Mouse (Mus musculus) common myeloid progenitor, adult 5-6 weeks (primary cell): ENCODE measurements around the gene Gm11549. TPM values are rescaled to one million over a fixed set of nuclear protein-coding genes. Genes with fewer than 3 reads are reported as not detected.

ENCODE experiments used
- ATAC-seq: replicated peaks from 2 replicates; pipeline ENCODE4 v1.8.0; 2016; ENCODE audit warnings: low read depth, mild to moderate bottlenecking, moderate TSS enrichment, inconsistent platforms; ENCODE audit not compliant: poor library complexity, severe bottlenecking
- total RNA-seq: library from RNA; stranded (forward); fragments of 200-1000, 187-1606 nt; gene quantifications from 2 replicates; pipeline ENCODE4 v1.2.3, GENCODE M21; 2017

Gene Gm11549
- total RNA-seq, 1 experiment from 2014 or later: not detected

DNA sequence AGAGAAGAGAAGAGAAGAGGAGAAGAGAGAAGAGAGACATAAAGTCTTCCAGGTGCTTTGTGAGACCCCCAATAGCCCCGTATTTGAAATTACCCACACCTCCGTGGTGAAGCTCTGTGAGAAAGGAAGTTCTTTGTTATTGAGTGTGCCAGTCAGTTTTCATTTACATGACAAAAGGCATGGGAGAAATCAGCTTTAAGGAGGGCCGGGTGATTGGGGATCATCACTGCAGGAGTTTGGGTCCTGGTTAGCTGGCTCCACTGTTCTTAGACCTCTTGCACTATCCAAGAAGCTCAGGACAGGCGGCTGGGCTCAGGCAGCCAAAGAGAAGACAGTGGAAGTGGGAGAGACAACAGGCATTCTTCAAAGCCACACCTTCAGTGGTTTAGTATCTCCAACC, 524 bp upstream of the Gm11549 start:
- ATAC-seq: no peak

DNA sequence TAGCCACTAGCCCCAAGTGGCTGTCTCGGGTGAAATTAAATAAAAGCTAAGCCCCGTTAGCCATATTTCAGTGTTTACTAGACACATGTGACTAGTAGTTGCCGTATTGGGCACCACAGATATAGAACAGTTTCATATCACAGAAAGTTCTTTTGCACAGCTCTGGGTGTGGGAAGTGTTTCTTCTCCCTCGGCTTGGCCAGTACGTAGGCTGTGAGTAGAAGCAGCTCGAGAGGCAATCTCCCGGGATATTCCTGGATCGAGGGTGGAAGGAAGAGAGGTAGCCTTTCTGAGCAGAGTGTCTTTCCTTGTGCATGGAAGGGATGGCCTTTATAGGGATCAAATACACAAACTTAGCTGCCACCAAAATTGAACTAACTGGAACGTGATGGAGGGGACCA, 5.4 kb downstream of the Gm11549 start:
- no peak for ATAC-seq

DNA sequence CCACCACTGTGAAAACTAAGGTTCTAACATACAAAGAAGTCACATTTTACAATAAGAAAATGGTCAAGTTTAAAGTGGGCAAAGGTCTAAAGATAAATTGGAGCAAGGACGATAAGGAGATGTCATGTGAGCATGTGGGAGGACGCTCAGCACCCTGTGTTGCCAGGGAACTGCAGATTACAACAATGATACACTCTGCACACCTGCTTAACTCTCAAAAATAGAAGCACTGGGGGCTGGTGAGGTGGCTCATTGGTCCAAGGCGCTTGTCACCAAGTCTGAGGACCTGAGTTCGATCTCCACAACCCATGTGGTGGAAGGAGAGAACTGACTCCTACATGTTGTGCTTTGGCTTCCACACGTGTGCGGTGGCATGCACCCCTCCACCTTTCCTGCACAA, 10.1 kb downstream of the Gm11549 start:
- ATAC-seq: no peak

DNA sequence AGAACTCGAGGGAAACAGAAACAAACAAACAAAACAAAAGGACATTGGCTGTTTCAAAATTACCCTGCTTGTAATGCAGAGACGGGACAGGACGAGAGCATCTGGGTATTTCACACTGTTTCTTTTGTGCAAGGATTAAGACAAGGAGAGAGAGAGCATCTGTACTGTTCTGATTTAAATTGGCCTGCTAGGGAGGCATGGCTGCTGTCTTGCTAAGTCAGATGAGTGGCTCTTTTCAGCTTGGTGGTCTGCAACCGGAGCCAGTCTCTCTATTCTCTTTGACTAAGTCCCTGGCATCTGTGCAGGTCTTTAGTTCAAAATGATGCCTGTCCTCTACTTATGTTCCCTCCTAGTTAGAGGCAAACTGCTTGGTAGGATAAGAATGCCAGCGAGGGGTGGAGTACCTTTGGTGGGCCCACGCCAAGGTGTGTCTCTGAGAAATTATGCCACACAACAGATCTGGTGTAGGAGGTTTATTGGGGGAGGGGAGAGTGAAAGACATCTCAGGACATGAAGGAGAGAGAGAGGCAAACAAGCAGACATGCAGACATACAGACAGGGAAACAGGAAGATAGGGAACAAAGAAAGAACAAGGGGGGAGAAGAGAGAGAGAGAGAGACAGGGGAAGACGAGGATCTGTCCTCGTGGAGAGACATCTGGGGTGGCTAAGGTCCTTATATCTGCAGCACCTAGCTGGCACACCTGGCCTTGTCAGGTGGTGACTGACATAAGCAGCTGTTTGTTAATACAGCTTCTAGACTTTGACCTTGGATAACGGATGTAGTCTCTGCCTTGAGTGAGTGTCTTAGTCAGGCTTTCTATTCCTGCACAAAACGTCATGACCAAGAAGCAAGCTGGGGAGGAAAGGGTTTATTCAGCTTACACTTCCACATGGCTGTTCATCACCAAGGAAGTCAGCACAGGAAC, 15.5 kb downstream of the Gm11549 start:
- no peak for ATAC-seq

DNA sequence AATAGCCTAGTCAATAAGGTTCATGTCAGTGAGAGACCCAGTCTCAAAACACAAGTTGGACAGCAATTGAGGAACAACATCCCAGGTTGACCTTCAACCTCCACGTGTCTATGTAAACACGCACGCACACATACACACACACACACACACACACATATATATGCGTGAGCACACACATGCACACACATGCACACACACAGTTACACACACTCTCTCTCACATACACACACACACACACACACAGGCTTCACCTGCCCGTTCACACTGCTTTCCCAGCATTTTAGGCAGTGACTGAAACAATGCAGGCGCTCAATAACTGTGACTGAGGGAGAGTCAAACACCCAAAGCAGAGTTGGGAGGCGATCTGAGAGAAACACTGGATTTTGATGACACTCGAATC, 16.3 kb downstream of the Gm11549 start:
- ATAC-seq: no peak

DNA sequence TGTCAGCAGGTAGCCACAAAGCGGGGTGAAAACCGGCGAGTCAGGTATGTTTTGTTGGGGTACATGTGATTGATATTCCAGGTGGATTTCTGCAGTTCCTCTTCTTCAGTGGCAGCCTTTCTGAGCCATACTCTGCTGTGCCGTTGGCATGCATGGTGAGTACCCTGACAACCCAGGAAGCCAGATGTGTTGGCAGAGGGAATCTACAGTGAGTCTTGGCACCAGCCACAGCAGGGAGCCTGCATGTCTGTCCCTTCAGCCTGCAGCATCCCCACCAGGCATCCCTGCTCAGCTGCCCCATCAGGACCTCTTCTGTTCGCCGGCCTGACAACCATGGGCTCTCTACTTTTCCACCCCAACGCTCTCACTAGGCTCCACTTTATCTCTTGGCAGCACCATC, 20.1 kb downstream of the Gm11549 start:
- no peak for ATAC-seq

DNA sequence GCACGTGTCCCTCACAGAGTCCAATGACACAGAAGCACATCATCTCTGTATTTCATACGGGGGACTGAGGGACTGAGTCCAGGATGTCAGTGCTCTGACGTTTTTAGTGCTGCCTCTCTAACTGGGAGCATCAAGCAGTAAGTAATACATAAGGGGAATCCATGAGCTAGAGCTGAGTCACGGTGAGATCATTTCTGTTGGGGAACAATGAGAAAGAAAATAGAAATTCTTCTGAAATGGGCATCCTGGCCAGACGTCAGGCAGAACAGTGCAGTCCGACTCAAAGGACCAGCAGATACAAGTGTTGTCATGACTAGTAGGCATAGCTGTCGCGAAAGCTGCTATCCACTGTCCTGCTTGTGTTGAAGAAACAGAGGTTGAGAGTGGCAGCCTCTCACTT, 20.6 kb downstream of the Gm11549 start:
- no peak for ATAC-seq

DNA sequence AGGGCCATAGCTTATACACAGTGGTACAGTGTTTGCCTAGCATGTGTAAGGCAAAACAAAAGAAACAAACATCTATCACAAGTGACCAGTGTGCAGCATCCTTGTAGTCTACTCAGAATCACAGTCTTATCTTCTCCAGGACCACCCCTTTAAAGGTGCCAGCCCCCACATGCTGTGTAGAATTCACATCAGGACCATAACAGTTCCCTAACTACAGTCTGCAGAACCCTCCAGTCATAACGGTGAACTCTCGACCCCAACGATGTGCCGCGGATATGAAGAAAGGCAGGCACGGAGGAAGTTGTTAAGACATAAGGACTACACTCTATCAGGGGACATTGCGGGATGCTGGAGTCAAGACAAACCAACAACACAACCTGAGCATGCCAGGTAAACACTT, 22.2 kb downstream of the Gm11549 start:
- ATAC-seq: no peak

DNA sequence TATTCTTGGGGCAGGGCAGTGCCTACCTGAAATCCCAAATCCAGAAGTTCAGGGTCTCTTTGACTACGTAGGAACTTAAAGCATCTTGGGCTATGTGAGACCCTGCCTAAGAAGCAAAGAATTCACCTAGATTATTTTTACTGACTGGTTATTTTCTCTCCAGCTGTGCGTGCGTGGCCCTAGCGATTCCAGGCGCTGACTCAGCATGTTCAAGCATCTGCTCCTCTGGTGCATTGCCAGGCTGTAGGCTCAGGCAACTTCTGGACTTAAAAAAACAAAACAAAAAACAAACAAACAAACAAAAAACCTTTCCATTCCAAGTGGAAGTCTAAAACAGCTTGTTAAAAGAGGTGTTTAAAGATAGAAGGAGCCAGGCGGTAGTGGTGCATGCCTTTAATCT, 23.4 kb downstream of the Gm11549 start:
- ATAC-seq: no peak

DNA sequence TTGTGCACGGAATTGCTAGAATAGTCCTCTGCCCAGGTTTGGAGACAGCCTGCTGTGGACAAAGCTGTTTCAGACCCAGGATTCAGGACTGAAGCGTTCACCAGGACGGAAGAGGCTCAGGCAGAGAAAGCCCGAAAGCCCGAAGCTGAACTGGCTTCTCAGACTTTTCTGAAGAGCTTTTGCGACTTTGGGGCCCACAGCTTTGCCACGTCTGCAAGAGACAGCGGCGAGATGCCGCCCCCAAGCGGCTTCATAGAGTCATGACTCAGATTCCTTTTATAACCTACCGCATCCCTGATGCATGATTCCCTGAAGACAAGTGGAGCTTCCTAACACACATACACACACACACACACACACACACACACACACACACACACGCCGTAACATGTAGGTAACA, 24.9 kb downstream of the Gm11549 start:
- peak; percentile 89 for ATAC-seq

DNA sequence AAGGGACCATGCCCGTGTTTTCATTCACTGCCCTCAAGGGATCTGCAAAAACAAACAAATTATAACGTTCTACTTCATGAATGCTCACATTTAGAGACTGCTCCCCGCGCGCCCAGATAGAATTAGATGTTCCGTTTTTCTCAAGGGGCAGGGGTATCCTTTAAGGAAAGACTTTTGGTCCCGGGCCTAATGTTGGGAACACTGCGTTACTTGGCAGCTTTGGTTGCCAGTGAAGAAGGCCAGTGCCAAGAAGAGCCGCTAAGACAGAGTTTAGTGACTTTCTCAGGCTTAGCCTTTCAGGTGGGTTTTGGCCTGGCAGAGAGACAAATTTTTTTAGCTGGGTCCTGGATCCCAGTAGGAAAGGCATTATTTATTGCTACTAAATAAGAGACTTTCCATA, 25.3 kb downstream of the Gm11549 start:
- no peak for ATAC-seq

DNA sequence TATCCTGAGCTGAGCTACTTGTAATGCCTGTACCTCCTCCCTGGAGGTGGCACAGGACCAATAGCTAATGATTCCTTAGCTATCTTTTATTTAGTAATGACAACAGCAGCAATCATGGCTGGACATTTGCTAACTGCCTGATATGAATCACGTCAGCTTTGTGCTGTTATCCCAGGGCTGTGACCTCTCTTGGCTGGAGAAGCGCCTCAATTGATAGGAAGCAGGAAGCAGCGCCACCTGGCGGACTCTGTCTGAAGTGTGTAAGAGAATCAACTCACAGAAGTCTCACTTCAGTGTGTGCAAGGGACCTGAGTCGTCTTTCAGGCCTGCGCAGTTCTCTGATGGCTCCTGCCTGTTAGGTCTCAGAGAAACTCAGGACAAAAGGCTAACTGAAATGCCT, 26.2 kb downstream of the Gm11549 start:
- peak; percentile 88 for ATAC-seq

DNA sequence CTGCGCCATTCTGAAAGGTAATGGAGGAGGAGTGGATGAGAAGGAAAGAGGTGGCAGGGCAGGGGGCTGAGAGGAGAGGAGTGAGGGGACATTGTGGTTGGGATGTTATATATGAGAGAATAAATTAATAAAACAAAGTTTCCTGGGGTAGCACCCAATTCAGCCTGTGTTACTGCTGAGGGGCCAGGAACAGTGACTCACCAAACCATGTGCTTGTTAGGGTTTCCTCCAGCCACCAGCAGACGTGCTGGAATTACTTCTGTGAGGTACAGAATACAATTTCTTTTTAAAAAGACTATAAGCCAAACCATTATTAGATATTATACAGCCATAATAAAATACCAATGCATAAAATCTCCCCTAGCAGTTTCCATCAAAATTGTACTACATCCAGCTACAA, 27.0 kb downstream of the Gm11549 start:
- ATAC-seq: no peak

DNA sequence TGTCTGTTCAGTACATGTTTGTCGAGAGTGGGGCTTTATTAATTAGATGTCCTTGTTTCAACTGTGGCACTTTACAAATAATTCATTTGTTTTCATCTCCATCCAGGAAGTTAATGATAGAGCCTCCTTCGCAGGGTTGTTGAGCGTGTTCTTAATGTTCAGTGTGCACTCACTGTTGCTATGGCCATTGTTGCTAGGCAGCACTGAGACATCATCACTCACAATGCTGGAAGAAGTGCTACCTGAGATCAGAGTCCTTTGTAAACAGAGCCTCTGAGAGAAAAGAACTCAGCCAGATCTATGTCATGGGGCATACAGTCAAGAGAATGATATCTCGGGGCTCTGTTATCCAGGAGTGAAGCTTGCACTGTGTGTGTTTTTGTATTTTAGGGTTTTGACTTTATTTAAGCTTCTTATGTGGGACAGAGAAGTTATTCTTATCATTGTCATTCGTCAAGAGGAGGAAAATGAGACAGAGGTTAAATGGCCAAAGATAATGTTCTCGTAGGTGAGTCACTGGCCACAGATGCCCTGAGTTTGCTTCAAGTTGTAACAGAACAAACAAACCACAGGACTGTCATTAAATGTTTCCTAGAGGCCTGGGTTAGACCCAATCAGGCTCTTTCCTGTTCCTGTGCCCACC, 27.9 kb downstream of the Gm11549 start:
- no peak for ATAC-seq

DNA sequence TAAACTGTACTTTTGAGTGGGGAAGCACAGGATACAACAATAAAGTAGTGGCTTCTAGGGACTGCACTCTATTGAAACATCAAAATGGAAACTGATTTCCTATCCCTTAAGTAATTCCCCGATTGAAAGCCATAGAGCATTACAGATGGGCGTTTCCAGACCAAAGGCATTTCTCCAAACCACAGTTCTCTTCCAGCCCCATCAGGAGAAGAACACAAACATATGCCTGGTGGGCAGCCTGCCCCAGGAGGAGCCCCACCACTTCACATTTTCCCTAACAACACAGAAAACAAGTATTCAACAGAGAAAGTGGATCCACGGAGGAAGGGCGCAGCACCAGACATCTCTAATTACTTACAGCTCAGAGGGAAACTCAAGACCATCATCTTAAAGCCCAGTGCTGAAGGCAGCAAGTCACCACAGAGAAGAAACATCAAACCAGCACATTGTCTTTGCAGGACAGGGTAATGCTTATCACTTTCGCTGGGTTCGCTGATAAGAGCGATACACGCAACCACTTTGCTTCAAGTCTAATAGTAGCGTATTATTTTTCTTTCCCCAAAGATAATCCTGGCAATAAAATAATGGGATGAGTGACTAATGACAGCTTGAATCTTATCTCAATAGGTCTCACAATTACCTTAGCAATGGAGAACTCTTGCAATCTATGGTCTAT, 28.8 kb downstream of the Gm11549 start:
- no peak for ATAC-seq

DNA sequence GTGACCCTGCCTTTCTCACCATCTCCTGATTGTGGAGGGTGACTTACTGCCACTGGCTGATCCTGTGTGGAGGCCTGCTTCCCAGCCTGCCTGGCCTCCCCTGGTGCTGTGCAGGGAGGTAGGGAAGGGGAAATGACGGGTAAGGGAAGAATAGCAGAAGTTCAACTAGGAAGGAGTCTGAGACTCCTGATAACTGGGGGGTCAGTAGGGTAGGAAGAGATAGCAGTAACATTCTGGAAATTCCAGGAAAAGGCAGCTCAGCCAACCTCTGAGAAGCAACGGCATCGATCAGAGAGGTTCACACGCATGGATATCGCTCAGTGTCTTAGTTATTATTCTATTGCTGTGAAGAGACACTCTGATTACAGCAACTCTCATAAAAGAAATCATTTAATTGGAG, 30.1 kb downstream of the Gm11549 start:
- ATAC-seq: no peak

DNA sequence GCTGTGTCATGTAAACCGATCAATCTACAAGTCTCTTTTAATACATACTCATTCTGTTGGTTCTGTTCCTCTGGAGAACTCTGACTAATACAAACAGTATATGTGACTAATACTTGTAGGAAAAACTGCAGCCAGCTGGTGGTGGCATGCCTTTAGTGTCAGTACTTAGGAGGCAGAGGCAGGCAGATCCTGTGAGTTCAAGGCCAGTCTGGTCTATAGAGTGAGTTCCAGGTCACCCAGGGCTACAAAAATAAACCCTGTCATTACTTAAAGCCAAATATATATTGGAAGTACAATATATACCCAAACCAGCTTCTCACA, 32.1 kb downstream of the Gm11549 start:
- no peak for ATAC-seq

DNA sequence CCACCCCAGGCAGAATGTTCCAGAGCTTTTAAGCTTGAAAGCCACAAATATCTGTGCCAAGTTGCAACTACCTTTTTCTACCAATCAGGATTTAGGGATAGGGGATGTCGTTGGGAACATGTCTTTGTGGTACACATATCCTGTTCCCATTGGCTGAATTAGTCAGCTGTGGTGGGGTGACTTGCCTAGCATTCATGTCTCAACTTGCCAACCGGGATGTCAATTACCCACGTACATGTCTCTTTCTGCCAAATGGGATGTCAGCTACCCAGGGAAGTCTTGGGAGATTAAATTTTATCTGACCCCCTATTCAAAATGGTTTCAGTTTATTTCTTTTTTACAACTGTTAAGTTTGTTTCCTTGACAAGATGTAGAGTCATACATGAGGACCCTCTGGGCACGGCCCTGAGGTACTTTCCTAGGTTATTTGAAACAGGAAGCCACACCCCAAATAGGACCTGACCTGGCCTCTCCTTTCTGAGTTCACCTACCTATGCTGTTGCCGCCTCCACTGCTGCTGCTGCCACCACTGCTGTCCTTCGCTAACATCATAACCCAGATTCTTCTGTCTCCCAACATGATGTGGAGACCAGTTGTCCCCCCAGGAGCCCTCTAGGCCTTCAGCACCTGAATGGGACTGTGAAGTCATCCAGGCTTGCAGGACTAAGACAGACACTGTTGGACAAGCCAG, 32.6 kb downstream of the Gm11549 start:
- no peak for ATAC-seq

DNA sequence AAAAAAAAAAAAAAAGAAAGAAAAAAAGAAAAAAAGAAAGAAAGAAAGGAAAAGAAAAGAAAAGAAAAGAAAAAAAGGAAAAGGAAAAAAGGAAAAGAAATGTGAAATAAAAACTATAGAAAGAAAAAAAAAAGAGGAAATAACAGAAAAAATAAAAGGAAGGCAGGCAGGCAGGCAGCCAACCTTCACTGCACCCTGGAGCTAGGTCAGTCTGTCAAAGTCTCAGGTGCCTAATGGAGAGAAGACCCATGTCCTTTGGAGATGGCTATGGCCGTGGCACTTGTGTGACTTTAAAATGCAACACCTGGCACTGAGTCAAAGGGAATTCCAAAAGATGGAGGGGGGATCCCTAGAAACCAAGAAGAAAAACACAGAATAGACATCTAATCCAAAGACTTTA, 33.2 kb downstream of the Gm11549 start:
- no peak for ATAC-seq

DNA sequence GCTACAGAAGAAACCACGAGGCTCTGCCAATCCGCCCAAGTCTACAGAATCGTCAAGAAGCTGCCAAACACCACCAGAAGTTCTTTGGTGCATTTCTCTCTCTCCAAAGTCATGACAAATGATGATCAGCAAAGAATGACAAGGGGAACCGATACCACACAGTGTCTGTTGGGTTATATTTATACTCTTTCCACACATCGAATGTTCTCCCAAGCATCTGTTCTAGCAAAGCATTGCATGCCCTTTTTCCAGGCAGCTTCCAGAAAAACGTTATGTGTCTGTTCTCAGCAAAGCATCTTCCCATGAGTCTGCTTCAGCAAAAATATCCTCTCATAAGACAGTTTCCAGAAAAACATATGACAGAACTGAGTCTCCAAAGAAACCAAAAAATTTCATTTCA, 34.7 kb downstream of the Gm11549 start:
- no peak for ATAC-seq

DNA sequence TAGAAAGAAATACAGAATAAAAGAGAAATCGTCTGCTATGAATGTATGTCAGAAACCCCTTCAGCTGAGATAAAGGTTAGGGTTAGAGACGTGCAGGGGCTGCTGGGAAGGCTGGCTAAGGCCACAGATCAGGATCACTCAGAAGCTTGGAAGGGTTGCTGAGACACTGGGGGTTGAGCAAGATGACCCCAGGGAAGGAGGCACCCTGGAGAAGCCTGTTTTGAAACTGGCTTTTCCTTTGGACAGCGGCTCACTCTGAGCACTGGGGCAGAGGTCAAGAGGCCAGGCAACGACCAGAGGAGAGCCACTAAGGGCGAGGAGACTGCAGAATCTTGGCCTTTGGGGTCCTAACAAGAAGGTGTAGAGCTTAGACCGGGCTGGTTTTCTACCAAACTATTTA, 35.4 kb downstream of the Gm11549 start:
- ATAC-seq: no peak
